Mouse (Mus musculus): Measurements from ENCODE around the gene Sh3kbp1.

Sh3kbp1 gene

DNA sequence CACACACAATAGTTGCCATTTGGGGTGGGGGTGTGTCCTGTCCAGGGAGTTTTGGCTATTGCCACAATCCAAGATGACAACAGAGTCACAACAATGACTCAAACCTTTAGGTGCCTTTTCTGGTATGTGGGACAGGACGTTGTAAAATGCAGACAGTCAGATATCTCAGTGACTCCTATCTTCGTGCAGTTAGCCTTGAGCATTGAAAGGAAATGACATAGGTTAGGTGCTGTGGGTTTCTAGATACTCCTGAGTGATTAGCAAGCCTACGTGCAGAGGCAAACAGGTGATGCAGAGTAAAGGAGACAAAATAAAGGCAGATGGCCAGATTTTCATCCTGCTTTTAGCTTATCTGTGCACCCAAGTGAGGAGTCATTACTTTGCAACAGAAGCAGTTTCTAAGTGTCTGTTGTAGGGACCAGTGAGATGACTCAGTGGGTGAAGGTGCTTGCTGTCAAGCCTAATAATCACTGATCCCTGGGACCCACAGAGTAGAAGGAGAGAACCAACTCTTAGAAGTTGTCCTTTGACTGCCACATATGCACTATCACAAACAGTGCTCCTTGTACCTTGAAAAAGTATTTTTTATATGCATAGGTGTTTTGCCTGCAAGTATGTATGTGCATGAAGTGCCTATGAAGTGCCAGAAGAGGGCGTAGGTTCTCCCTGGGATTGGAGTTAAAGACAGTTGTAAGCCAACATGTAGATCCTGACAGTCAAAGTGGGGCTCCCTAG is 50.7 kb downstream of the Sh3kbp1 start:
- DNase-seq (ENCODE audit: inconsistent age in 2 of 2, low spot score in 1 of 2), result no peak

DNA sequence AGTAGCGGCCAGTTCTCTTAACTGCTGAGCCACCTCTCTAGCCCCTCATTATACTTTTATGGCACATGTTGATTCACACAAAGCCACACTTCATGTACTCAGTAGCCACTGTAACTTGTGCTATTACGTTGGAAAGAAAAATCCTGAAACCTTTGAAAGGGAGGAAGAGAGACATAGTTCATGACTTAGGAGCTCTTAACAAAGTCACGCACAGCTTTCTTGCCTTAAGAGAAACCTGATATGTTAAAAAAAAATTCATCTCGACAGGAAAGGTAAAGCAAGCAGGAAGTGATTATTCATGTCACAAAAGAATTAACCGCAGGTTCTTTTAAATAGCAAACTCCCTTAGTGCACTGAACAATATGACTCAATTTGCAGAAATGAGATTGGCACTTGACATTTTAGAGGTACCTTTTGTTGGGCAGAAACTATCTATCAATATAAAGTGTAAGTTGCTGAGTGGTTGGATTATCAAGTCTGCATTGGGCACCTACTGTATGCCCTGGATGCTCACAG is 51.3 kb downstream of the Sh3kbp1 start:
- no peak for DNase-seq (ENCODE audit: inconsistent age in 2 of 2, low spot score in 1 of 2)

DNA sequence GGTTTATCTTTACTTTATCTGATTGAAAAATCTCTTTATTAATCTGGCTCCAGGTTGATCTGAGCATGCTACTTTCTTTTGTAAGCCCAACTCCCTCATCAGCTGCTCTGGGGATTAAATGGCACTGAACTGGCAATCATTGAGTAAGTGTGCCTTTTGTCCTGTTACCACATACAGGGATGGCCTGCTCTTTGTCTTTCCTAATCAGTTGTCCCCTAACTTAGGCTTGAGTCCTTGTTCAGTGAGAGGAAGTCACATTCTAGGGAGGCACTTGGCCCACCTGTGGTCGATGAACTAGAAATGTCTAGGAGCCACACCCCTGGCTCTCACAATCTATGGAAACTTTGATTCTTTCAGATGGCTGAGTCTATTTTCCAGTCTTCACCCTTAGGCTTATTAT is 58.4 kb downstream of the Sh3kbp1 start:
- no peak for DNase-seq (ENCODE audit: inconsistent age in 2 of 2, low spot score in 1 of 2)

DNA sequence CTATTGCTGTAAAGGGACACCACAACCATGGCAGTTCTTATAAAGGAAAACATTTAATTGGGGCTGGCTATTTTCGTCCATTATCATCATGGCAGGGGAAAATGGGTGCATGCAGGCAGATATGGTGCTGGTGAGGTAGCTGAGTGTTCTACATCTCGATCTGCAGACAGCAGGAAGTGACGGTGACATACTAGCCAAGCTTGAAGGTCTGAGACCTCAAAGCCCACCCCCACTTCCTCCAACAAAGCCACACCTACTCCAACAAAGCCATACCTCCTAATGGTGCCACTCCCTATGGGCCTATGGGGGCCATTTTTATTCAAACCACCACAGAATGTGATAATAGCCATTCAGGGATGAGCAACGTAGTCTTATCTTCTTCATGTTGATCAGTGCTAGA is 59.8 kb downstream of the Sh3kbp1 start:
- DNase-seq (ENCODE audit: inconsistent age in 2 of 2, low spot score in 1 of 2), result no peak

DNA sequence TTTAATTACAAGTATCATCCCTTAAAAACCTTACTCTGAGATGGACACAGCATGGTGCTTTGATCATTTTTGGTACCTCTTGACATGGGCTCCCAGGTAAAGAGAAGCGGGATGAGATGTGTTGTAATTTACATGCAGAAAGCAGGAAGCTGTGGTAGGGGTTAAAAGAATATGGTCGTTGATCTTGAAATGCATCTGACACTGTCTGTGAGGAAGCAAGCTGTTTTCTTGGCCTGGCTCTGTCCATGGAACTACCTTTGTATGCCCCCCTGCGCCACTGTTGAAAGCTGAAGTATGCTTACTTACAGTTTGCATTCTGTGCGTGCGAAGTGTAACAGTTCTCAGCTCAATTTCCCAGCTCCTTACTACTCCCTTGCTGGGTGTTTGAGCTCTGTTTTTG is 61.6 kb downstream of the Sh3kbp1 start:
- DNase-seq (ENCODE audit: inconsistent age in 2 of 2, low spot score in 1 of 2), result no peak

DNA sequence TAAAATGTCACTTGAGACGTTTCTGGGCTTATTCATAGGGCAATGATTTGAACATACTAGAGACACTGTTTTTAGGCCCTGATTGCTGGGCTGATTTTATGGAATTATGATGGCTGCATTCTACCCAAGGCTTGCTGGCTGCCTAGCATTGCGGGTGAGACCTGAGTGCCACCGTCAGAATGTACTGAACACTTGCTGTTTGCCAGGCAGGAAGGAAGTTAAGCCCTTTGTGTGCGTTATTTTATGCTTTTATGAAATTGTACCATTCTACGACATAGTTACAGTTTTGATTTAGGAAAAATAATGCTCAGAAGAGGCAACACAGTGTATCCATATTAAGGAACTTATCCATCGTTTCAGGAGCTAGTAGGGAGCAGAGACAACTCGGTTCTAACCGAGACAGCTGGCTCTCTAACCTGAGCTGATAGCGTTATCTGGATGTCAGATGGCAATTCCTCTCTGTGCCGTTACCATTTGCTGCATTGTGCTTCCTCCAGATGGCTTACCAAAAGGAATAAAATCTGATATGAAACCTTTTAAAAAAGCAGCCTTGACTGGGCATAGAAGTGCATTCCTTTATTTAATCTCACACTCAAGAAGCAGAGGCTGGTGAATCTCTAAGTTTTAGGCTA is 62.8 kb downstream of the Sh3kbp1 start:
- DNase-seq (ENCODE audit: inconsistent age in 2 of 2, low spot score in 1 of 2), result no peak

DNA sequence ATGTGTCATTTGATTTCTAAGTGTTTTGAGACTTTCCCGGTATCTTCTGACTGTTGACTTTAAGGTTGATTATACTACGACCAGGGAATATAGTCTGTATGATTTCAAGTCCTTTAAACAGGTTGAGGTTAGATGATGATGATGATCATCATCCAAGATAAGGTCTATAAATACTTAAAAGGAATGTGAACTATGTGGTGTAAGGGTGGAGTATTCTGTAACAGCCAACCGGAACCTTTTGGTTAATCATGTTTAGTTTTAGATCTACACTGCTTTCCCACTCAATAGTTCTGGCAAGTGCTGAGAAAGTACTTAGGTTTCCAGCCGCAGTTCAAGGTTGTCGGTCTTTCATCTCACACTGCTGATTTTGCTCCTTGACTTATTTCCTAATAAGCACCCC is 66.1 kb downstream of the Sh3kbp1 start:
- DNase-seq (ENCODE audit: inconsistent age in 2 of 2, low spot score in 1 of 2), result no peak

DNA sequence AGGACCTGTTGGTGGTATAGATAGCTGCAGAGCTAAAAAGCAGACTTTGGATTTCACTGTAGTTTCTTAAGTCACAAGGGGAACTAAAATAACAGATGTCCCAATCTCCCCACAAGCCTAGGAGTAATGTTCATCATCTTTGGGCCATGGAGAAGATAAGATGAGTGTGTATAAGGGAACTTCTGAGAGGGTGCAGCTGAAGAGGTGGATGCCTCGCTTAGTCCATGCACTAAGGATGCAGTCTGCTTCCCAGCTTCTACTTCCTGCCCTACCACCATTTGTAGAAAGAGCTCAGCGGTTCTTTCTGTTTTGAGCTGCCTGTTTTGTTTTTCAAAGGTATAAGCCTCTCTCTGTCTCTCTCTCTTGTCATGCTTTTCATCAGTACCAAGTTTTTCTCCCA is 69.5 kb downstream of the Sh3kbp1 start:
- no peak for DNase-seq (ENCODE audit: inconsistent age in 2 of 2, low spot score in 1 of 2)

DNA sequence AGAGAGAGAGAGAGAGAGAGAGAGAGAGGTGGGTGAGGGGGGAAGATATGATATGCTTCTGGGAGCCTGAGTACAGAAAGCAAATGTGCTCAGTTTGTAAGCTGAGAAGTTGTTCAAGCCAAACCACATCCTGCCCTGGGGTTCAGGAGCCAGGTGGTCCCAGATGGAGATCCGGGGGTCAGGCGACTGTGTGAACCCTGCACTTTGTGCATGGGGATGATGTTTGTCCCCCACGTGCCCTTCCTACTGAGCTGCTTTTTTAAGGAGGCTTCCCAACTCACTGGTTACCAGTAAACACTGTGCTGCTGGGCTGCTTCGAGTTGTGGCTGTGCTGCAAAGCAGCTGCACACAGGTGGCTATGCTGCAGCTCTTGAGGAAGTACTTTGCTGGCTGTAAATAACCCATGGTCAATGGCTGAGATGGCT is 70.0 kb downstream of the Sh3kbp1 start:
- no peak for DNase-seq (ENCODE audit: inconsistent age in 2 of 2, low spot score in 1 of 2)

DNA sequence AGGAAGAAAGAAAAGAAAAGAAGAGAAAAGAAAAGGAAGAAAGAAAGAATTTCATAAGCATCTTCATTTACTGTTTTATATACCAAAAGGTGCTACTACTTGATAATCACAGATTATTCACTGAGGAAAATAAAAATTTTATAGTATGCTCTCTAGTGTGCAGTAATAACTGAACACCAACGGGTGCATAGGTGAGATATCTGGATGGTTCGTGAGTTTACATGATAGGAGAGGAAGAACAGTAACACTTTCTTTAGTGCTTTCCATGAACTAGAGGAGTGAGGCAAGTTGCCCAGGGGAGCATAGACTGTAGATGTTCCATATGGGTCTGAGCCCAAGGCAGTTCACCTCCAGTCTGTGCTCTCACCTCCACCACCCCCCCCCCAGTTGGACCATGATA is 75.8 kb downstream of the Sh3kbp1 start:
- no peak for DNase-seq (ENCODE audit: inconsistent age in 2 of 2, low spot score in 1 of 2)

DNA sequence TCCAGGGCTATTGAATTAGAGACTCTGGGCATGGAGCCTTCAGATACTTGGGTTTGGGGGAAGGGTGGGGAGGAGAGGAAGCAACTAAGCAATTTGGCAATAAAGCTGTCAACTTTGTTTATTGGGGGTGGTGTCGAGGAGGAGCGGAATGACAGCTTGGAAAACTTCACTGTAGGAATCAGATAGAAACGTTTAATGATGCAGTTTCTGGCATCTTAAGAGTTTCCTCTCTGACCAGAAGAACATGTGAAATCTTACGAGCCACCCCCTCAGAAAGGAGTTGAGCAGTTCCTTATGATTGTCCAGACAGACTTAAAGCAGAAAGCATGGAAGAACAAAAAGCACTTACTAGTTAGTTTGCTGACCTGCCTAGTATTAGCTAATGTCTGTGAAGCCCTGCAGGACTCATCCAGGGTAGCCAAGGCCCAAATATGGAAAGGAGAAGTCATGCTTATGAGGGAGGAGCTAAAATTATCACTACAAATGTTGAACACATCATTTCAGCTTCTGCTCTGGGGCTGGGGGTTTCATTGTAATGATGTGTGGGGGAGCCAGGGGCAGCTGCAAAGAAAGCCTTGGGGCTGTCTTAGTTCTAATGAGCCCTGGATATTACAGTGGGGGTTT is 77.4 kb downstream of the Sh3kbp1 start:
- DNase-seq (ENCODE audit: inconsistent age in 2 of 2, low spot score in 1 of 2), result no peak

DNA sequence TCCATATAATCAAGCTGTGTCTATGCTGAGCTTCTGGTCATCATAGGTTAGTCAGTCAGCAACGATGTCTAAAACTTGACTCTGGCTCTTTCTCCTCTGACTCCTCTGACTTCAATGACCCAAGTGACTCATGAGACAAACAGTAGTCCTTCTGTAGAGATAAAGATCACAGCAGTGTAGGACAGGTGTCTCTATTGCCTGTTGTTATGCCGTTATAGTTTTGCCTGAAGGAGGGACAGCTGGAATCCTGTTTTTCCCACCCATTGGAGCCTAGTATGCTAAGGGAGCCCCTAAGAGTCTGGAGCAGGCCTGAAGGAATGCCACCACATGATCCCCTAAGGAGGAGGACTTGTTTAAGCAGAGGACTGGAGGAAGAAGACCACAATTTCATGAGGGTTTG is 78.3 kb downstream of the Sh3kbp1 start:
- no peak for DNase-seq (ENCODE audit: inconsistent age in 2 of 2, low spot score in 1 of 2)

DNA sequence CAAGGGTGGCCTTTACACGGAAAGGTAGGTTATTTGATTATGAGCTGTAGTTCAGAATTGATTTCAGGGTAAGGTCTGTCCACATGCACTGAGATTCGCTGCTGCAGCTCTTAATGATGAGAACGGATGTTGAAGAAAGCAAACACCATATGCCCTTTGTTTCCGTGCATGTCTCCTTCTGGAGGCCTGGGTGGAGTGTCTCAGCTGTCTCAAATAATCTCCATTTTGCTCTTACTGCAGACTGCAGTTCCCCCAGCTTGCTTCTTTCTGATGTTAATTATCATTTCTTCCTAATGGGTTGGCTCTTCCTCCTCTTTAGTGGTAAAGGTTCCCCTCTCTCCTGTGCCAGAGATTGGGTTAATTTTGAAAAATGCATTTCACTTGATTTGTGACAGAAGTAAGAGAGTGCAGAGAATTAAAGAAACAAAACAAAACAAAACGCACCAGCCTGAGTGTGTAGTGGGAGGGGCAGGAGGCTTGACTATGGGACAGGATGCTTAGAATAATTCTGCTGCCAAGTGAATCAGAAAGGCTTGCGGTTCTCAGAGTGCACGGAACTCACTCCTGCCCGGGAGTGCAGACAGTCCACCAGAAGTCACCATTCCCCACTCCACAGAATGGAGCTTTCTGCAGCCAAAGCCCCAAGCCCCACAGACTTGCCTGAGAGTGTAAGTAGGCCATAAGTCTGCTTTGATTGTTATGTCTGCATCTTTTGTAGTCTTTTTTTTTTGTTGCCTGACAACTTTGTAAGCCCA is 81.2 kb downstream of the Sh3kbp1 start:
- no peak for DNase-seq (ENCODE audit: inconsistent age in 2 of 2, low spot score in 1 of 2)

DNA sequence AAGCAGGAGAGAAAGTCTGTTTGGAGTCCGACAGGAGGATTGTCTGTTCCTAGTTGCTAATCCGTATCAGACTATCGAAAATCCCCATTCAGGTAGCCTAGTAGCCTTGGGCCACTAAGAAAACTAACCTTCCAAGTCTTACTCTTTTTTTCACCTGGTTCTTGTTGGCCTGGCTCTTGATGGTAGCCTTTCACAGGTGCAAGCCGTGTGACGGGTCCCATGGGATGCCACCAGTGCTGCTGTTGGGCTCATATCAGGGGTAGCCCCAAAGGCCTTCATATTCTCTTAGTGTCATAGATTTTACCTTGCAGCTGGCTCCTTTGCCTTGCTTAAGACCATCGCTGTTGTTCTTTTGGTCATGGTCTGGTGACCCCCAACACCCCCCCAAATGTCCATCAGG is 82.2 kb downstream of the Sh3kbp1 start:
- DNase-seq (ENCODE audit: inconsistent age in 2 of 2, low spot score in 1 of 2), result no peak

DNA sequence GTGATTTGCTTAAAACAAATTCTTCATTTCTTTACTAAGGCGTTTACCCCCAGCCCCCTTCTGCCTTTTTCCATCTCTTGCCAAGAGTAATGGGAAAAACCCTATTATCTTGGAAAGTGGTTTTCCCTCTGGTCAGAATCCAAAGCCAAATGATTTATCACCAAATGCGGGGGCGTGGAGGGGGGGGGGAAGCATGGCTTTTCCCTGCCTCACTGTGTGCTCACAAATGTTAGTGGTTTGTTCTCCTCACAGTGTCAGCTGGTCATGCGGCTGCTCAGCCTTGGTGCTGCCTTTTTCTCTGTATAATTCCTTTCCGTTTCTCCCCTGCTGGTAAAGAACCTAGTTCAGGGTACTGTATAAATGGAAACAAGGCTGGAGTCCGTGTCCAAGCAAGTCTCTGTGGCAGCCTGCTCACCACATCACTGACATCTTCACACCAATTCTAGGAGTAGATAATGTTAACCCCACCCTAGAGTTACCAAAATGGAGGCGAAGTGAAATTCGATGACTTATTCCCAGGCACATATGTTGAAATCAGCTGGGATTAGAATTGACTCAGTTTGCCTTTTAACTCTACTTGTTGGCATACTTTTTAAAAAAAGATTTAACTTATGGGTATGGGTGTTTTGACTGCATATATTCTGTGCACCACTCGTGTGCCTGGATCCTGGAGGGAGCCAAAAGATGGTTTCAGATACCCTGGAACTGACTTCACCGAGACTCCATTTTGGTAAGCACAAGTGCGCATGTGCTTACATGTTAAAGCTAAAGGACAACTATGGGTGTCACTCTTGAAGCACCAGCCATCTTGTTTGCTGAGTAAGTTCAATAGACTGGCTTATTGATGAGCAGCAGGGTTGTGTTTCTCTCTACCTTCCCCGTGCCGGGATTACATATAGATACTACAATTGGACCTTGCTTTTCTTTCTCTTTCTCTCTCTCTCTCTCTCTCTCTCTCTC is 84.3 kb downstream of the Sh3kbp1 start:
- no peak for DNase-seq (ENCODE audit: inconsistent age in 2 of 2, low spot score in 1 of 2)

DNA sequence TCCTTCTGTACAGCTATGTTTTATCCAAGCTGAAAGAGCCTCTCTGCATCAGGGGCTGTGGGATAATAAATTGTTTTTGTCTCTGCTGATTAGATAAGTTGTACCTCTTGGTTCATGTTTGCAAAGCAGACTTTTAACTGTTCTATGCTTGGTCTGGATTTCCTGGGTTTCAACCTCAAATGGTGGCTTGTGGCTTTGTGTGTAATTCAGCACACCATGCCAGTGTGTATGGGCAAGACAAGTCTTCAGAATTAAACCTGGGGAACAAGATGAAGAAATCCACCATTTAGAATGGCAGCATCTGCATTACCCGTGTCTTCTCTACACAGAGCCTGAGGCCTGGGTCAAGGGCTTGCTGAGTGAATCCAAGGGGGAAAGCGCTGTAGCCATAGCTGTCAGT is 86.1 kb downstream of the Sh3kbp1 start:
- no peak for DNase-seq (ENCODE audit: inconsistent age in 2 of 2, low spot score in 1 of 2)

DNA sequence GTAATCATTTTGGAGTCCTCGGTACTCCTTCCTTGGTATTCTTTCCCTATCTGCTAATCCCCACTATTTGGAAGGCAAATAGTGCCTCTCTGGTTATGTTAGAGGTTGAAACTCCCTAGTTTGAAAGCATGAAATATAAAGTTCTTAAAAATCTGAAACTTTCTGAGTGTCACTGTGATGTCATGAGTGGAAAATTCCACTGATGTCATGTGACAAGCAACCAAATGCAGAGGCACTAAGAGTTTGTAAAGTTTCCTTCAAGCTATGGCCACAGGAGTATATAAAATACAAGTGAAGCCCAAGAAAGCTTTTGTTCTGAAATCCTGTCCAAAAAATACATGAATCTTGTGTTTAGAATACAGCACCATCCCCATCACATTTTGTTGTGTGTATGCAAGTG is 94.3 kb downstream of the Sh3kbp1 start:
- no peak for DNase-seq (ENCODE audit: inconsistent age in 2 of 2, low spot score in 1 of 2)

DNA sequence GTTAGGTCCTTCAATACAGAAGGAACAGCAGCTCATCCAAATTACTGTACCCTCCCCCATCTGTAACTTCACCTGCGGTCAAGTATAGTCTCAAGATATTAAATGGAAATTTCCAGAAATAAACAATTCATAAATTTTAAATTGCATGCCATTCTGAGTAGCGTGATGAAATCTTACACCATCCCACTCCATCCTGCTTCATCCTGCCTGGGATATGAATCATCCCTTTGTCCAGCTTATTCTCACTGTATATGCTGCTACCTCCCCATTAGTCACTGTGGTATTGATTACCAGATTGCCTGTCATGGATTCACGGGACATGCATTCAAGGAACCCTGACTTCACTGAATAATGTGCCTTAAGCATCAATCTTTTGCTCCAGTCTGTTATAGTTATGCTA is 104.3 kb downstream of the Sh3kbp1 start:
- DNase-seq (ENCODE audit: inconsistent age in 2 of 2, low spot score in 1 of 2), result no peak

DNA sequence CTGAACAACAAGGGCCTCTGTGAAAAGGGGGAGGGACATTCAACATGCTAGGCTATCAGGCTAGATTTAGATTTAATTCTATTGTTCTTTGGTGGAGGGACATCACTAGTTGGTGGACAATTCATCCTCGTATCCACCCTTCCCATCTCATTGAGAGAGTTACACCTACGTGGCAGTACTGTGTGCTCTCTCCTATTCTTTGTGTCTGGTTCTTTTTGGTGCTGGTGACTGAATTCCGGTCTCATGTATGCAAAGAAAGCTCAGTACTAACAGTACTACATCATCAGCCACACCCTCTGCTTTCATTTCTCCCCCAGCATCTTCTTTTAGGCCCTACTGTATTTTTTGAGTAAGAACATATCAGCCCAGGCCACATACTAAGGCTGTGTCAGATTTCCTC is 105.8 kb downstream of the Sh3kbp1 start:
- no peak for DNase-seq (ENCODE audit: inconsistent age in 2 of 2, low spot score in 1 of 2)

DNA sequence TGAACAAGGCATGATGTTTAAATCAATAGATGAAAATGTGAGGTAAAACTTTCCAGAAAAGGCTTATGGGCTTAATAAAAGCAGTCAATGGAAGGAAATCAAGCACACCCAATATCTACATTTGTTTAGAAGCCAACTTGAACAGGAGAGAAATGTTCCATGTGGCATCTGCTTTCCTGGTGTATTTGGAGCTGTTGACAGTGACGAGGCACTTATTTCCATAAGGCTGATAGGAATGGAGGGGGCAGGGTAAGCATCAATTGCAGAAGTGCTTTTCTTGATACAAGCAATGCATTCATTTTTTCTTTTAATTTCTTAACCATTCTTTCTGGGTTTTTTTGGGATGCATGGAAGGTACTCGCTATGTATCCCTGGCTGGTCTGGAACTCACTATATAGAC is 106.9 kb downstream of the Sh3kbp1 start:
- no peak for DNase-seq (ENCODE audit: inconsistent age in 2 of 2, low spot score in 1 of 2)
